Mouse (Mus musculus) kidney, postnatal 0 days (tissue): Measurements from ENCODE around the gene Arhgef28. TPM values are rescaled to one million over a fixed set of nuclear protein-coding genes. Genes with fewer than 3 reads are reported as not detected.

Experiments
- ATAC-seq: fragments of 200-750 bp; cut with Nextera tagmentation; replicated peaks from 2 replicates; pipeline ENCODE4 v1.8.0; 2017; ENCODE audit warnings: low read depth, moderate number of reproducible peaks, moderate TSS enrichment, moderate library complexity; ENCODE audit not compliant: low FRiP score
- DNase-seq: peaks from one replicate; pipeline ENCODE4 v3.0.0-alpha.2; 2016; ENCODE audit warnings: low spot score
- H3K27ac ChIP-seq: fragments of 300-500 bp; sonication (generic); 2 replicates; pipeline ENCODE4 v1.5.1; 2014; ENCODE audit warnings: mild to moderate bottlenecking
- H3K27me3 ChIP-seq: fragments of 300-500 bp; sonication (generic); 2 replicates; pipeline ENCODE4 v1.6.1; 2014; ENCODE audit warnings: low read length, mixed read lengths; ENCODE audit not compliant: insufficient read depth
- H3K36me3 ChIP-seq: fragments of 300-500 bp; sonication (generic); 2 replicates; pipeline ENCODE4 v1.6.1; 2014; ENCODE audit warnings: low read length, mixed read lengths; ENCODE audit not compliant: insufficient read depth
- H3K4me1 ChIP-seq: fragments of 300-500 bp; sonication (generic); replicated peaks from 2 replicates; pipeline ENCODE4 v1.6.1; 2014; ENCODE audit warnings: antibody characterized with exemption, low read length, mixed read lengths; ENCODE audit not compliant: insufficient read depth
- H3K4me2 ChIP-seq: fragments of 300-500 bp; sonication (generic); 2 replicates; pipeline ENCODE4 v1.6.1; 2014; ENCODE audit warnings: mild to moderate bottlenecking, low read length, moderate library complexity, mixed read lengths
- H3K4me3 ChIP-seq: fragments of 300-500 bp; sonication (generic); replicated peaks from 2 replicates; pipeline ENCODE4 v1.5.1; 2014; ENCODE audit warnings: low read depth, low read length
- H3K9ac ChIP-seq: fragments of 300-500 bp; sonication (generic); 2 replicates; pipeline ENCODE4 v1.6.1; 2014; ENCODE audit warnings: low read depth, low read length
- H3K9me3 ChIP-seq: fragments of 300-500 bp; sonication (generic); replicated peaks from 2 replicates; pipeline ENCODE4 v1.6.1; 2016; ENCODE audit warnings: low read length, inconsistent platforms, mixed read lengths
- CTCF ChIP-seq: IDR thresholded peaks from 2 replicates; pipeline ENCODE4 v1.5.1; 2016; ENCODE audit warnings: antibody characterized with exemption, low read depth, mild to moderate bottlenecking, moderate library complexity
- WGBS: fragments of 180-500 bp; shearing (Covaris S2); extraction: QIAGEN DNeasy Blood & Tissue Kit; methylation state at CpG from one replicate; pipeline ENCODE4 v1.1.7; 2014; 5-methylcytosine and 5-hydroxymethylcytosine counted together
- polyA plus RNA-seq: library from polyadenylated mRNA; unstranded; fragments of >200 nt; fragmentation: Nextera tagmentation; extraction: Ambion mirVana; gene quantifications from 2 replicates; pipeline ENCODE4 v1.2.1, GENCODE M21; 2015

Arhgef28 gene
- 55.8 and 58.3 TPM in 2 replicates for polyA plus RNA-seq

- peak within 1 kb of the TSS; percentile 41 for H3K4me3 ChIP-seq
- peak within 1 kb of the TSS; percentile 61 for H3K4me2 ChIP-seq
- peak within 1 kb of the TSS; percentile 61 for H3K9ac ChIP-seq
- no peaks in the 10 kb centered on the region for H3K27me3 ChIP-seq
- ATAC-seq (peak; percentile 89), DNase-seq (peak; percentile 81)
- peak; percentile 67 for TF ChIP-seq CTCF
- H3K4me1 ChIP-seq = no peaks in the 10 kb centered on the region
- no peaks in the 10 kb centered on the region for H3K36me3 ChIP-seq
- under 1% methylated on average over 45 of the region's 76 CpGs for WGBS
- no peaks in the 10 kb centered on the region for H3K9me3 ChIP-seq
- peak within 1 kb of the TSS; percentile 75 for H3K27ac ChIP-seq
Measured at GRCm38 (mm10) chr13:98205771-98206545, at the start of gene Arhgef28. Arhgef28 (minus strand) TSS chr13:98206439.

- TF ChIP-seq CTCF = no peak
- H3K36me3 ChIP-seq = peaks cover 50% of the 10 kb centered on the region
- H3K4me2 ChIP-seq = no peak overlapping the region
- WGBS = 77% methylated on average over 9 of the region's 9 CpGs
- ATAC-seq = no peak
- no peaks in the 10 kb centered on the region for H3K4me1 ChIP-seq
- H3K4me3 ChIP-seq = no peak overlapping the region
- H3K9me3 ChIP-seq = no peaks in the 10 kb centered on the region
- no peak overlapping the region for H3K27ac ChIP-seq
- H3K27me3 ChIP-seq = no peaks in the 10 kb centered on the region
- peak; percentile 38 for DNase-seq
- no peak overlapping the region for H3K9ac ChIP-seq
Measured at GRCm38 (mm10) chr13:98254921-98255320, 48.7 kb upstream of the Arhgef28 start.

GRCm38 (mm10) chr13:98249594-98249993 is 43.4 kb upstream of the Arhgef28 start:
- DNase-seq = no peak
- no peak for TF ChIP-seq CTCF
- 88% methylated on average over 10 of the region's 10 CpGs for WGBS
- no peak for ATAC-seq
- H3K9ac ChIP-seq = no peak overlapping the region
- H3K27ac ChIP-seq = no peak overlapping the region
- no peaks in the 10 kb centered on the region for H3K4me1 ChIP-seq
- peaks cover 54% of the 10 kb centered on the region for H3K36me3 ChIP-seq
- H3K27me3 ChIP-seq = no peaks in the 10 kb centered on the region
- no peak overlapping the region for H3K4me3 ChIP-seq
- H3K9me3 ChIP-seq = no peaks in the 10 kb centered on the region
- H3K4me2 ChIP-seq = no peak overlapping the region

- Histone ChIP-seq H3K4me1 (no peaks in the 10 kb centered on the region), H3K4me3 (no peak overlapping the region), H3K9me3 (no peaks in the 10 kb centered on the region), H3K4me2 (no peak overlapping the region), H3K27me3 (no peaks in the 10 kb centered on the region), H3K27ac (no peak overlapping the region), H3K36me3 (peaks cover 23% of the 10 kb centered on the region), H3K9ac (no peak overlapping the region)
- no peak for TF ChIP-seq CTCF
- DNase-seq (no peak), ATAC-seq (no peak)
- WGBS = 58% methylated on average over 7 of the region's 7 CpGs
Measured at GRCm38 (mm10) chr13:98245386-98245785, 39.1 kb upstream of the Arhgef28 start.

DNA sequence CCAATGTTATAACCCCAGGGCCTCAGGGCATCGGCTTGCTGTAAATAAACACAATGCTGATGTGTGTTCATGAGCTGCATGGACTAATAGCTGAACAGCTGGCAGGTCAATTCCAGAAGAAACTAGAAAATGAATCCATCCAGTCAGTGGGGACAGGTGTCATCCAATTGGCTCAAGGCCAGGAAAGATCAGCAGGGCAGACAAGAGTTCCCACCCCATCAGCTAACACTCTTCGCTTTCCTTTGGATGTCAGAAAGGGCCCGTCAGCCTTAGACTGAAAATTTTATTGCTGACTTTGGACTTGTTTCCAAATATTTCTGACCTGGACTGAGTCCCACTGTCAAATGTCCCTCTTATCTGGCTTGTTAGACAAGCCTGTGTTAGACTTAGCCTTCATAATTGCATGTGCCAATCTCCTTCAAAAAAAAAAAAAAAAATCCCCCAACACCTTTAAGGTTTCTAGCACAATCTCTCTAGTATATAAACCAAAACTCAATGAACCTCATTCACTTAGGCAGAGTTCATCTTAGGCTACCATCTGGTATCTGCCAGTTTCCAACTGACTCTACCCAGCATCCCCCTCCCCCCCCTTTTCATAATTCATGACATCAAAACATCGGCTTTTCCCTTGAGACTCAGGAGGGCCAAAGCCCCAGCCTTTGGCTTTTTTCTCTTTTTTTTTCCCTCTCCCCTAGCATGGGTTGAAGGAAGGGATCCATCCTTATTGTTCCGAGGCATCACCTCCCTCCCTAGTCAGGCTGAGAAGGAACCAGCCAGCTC is 38.5 kb upstream of the Arhgef28 start:
- no peak for ATAC-seq

DNA sequence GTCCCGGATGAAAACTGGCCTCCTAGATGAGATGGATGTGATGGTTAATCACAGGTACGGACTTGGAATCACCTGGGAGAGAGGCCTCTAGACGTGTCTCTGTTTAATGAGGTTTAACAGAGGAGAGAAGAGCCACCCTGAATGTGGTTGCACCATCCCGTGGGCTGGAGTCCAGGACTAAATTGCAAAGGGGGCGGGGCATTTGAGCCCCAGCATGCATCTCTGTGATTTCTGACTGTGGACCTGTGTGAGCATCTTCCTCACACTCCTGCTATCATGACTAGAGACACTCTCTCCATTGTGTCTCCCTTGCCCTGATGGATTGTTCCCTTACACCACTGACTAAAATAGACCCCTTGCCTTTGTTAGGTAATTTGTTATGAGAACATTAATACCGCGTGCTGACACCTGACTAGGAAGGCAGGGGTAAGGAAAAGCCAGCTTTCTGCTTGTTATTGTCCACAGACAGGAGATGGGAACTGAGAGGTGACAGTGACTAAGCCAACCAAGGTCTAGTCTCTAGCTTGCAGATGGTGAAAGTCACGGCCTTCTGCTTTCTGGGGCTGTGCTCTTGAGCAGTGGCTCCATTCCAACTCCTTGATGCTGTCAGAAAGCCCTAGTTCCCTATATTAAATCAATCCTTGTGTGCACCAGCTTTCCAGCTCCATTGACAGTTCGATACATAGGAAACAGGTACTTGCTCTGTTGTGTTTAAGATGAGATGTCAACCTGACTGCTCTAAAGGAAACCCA is 35.5 kb upstream of the Arhgef28 start:
- no peak overlapping the region for H3K27ac ChIP-seq
- TF ChIP-seq CTCF = no peak
- H3K4me1 ChIP-seq = no peaks in the 10 kb centered on the region
- H3K4me3 ChIP-seq = no peak overlapping the region
- DNase-seq (no peak), ATAC-seq (no peak)
- WGBS = 58% methylated on average over 9 of the region's 9 CpGs
- no peaks in the 10 kb centered on the region for H3K27me3 ChIP-seq
- no peaks in the 10 kb centered on the region for H3K9me3 ChIP-seq
- no peak overlapping the region for H3K9ac ChIP-seq
- no peaks in the 10 kb centered on the region for H3K36me3 ChIP-seq
- H3K4me2 ChIP-seq = no peak overlapping the region

More for the DNA sequence above, 38.5 kb upstream of the Arhgef28 start:
- Histone ChIP-seq H3K4me1 (no peaks in the 10 kb centered on the region), H3K27me3 (no peaks in the 10 kb centered on the region), H3K4me2 (no peak overlapping the region), H3K27ac (no peak overlapping the region), H3K9me3 (no peaks in the 10 kb centered on the region), H3K9ac (no peak overlapping the region), H3K4me3 (no peak overlapping the region), H3K36me3 (peaks cover 19% of the 10 kb centered on the region)
- no peak for TF ChIP-seq CTCF
- no peak for DNase-seq
- 56% methylated on average over 5 of the region's 5 CpGs for WGBS
